8 mouse cellular contexts compared by ENCODE assay signal in the genomic region with DNA sequence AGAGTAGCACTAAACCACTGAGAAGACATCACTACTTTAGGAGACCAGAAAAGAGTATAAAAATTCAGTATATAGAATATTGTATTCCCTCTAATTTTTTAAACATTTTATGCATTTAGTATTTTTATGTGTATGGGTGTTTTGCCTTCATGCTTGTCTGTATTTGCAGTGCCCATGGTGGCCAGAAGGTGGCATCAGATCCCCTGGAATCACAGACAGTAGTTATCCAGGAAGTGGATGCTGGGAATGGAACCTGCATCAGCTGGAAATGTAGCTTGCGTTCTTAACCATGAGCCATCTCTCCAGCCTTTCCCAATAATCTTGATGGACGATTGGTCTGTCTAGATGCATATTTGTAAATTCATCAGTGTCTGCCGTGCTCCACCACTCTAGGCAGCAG. TPM values are rescaled to one million over a fixed set of nuclear protein-coding genes. Genes with fewer than 3 reads are reported as not detected.
DNase-seq lines count a peak whose midpoint lies in the region; ATAC-seq and TF ChIP-seq lines count a peak whose summit lies in the region.

No protein-coding gene starts in this region.

- no peak for ATAC-seq in liver, embryonic 12.5 days
- ATAC-seq in erythroblast, adult 5-6 weeks (replicated peaks; ENCODE audit: low FRiP score, poor library complexity, severe bottlenecking): peak; percentile 76; the same call in 1 of the 2 replicates
- no peak for ATAC-seq in limb, embryonic 11.5 days (ENCODE audit: insufficient number of reproducible peaks, low FRiP score, low TSS enrichment, low read depth)

- TF ChIP-seq POLR2A in cerebellum, adult 2 months (IDR thresholded peaks at IDR 0.05; ENCODE audit: borderline replicate concordance, insufficient read depth, low read length): no peak
- no peak for TF ChIP-seq POLR2A in liver, adult 2 months (IDR thresholded peaks at IDR 0.05; ENCODE audit: extremely low read depth, insufficient read depth, low read length)
- TF ChIP-seq POLR2A in spleen, adult 2 months (IDR thresholded peaks at IDR 0.05; ENCODE audit: low read depth, low read length): no peak

- peaks cover 33% of the 10 kb centered on the region for H3K36me3 ChIP-seq in liver, adult 2 months (ENCODE audit: control insufficient read depth, insufficient read depth, low read length)
- H3K36me3 ChIP-seq in liver, embryonic 12.5 days: peaks cover 86% of the 10 kb centered on the region
- peaks cover 20% of the 10 kb centered on the region for H3K36me3 ChIP-seq in limb, embryonic 11.5 days (ENCODE audit: control insufficient read depth, insufficient read depth, low read length)
- H3K36me3 ChIP-seq in spleen, adult 2 months (ENCODE audit: control insufficient read depth, insufficient read depth, low read length): peaks cover 22% of the 10 kb centered on the region

- TF ChIP-seq CTCF in cerebellum, adult 2 months (IDR thresholded peaks at IDR 0.05; ENCODE audit: borderline replicate concordance, insufficient read depth, low read depth, low read length): peak; percentile 66
- peak; percentile 72; the same call in 1 of the 2 replicates for TF ChIP-seq CTCF in liver, adult 2 months (IDR thresholded peaks at IDR 0.05; ENCODE audit: low read depth, low read length)
- peak; percentile 33; the same call in 1 of the 2 replicates for TF ChIP-seq CTCF in spleen, adult 2 months (IDR thresholded peaks at IDR 0.05; ENCODE audit: extremely low read depth, insufficient read depth, insufficient read length, insufficient replicate concordance)

- H3K79me2 ChIP-seq in liver, adult 2 months (ENCODE audit: control insufficient read depth, insufficient read depth, low read length): no peaks in the 10 kb centered on the region

- H3K4me1 ChIP-seq in cerebellum, adult 2 months (ENCODE audit: control insufficient read depth, insufficient read depth, low read length): no peaks in the 10 kb centered on the region
- no peaks in the 10 kb centered on the region for H3K4me1 ChIP-seq in liver, adult 2 months (ENCODE audit: control insufficient read depth, insufficient read depth, low read length)
- no peaks in the 10 kb centered on the region for H3K4me1 ChIP-seq in liver, embryonic 12.5 days
- no peaks in the 10 kb centered on the region for H3K4me1 ChIP-seq in limb, embryonic 11.5 days (ENCODE audit: control insufficient read depth, insufficient read depth, low read length)
- H3K4me1 ChIP-seq in spleen, adult 2 months (ENCODE audit: control insufficient read depth, insufficient read depth, insufficient read length): no peaks in the 10 kb centered on the region

- DNase-seq in cerebellum, adult 2 months: peak in 1 of 2 experiments; percentile 53
- DNase-seq in cerebellum, adult 9-10 months: no peak
- DNase-seq in liver, adult 2 months (ENCODE audit: extremely low read depth, low read depth, low spot score): peak; percentile 38
- peak; percentile 44 to 59 for DNase-seq in adrenal gland, adult 18-20 months (ENCODE audit: low spot score in 2 of 2)
- DNase-seq in limb, embryonic 11.5 days (ENCODE audit: low spot score): peak; percentile 73
- peak in 1 of 2 experiments; percentile 41 for DNase-seq in spleen, adult 2 months (ENCODE audit: low read depth in 1 of 2, low spot score in 2 of 2)

- no peak overlapping the region for H3K27ac ChIP-seq in cerebellum, adult 2 months (ENCODE audit: insufficient read depth, low read length)
- H3K27ac ChIP-seq in liver, adult 2 months (replicated peaks; ENCODE audit: insufficient read depth, low read depth, low read length): no peak overlapping the region
- no peak overlapping the region for H3K27ac ChIP-seq in liver, embryonic 12.5 days
- no peak overlapping the region for H3K27ac ChIP-seq in limb, embryonic 11.5 days (replicated peaks; ENCODE audit: low read depth, low read length)
- no peak overlapping the region for H3K27ac ChIP-seq in spleen, adult 2 months (ENCODE audit: insufficient read depth, low read length)

- H3K4me2 ChIP-seq in liver, embryonic 12.5 days: no peak overlapping the region
- H3K4me2 ChIP-seq in limb, embryonic 11.5 days (ENCODE audit: low read depth, severe bottlenecking): no peak overlapping the region

- no peaks in the 10 kb centered on the region for H3K27me3 ChIP-seq in cerebellum, adult 2 months (ENCODE audit: control insufficient read depth, insufficient read depth, low read length)
- H3K27me3 ChIP-seq in liver, adult 2 months (ENCODE audit: control insufficient read depth, insufficient read depth, low read length): no peaks in the 10 kb centered on the region
- H3K27me3 ChIP-seq in liver, embryonic 12.5 days (replicated peaks): no peaks in the 10 kb centered on the region
- no peaks in the 10 kb centered on the region for H3K27me3 ChIP-seq in limb, embryonic 11.5 days (ENCODE audit: control insufficient read depth, insufficient read depth, low read length)
- no peaks in the 10 kb centered on the region for H3K27me3 ChIP-seq in spleen, adult 2 months (ENCODE audit: control insufficient read depth, insufficient read depth, low read length)

- no peak overlapping the region for H3K4me3 ChIP-seq in cerebellum, adult 2 months (replicated peaks; ENCODE audit: insufficient read depth, low read depth, low read length)
- no peak overlapping the region for H3K4me3 ChIP-seq in liver, adult 2 months (ENCODE audit: insufficient read depth, low read depth, low read length)
- no peak overlapping the region for H3K4me3 ChIP-seq in liver, embryonic 12.5 days
- no peak overlapping the region for H3K4me3 ChIP-seq in limb, embryonic 11.5 days (ENCODE audit: low read depth, low read length)
- no peak overlapping the region for H3K4me3 ChIP-seq in spleen, adult 2 months (ENCODE audit: extremely low read depth, insufficient read depth, insufficient read length)

- H3K9ac ChIP-seq in liver, adult 2 months (ENCODE audit: low read depth, low read length): no peak overlapping the region
- no peak overlapping the region for H3K9ac ChIP-seq in liver, embryonic 12.5 days
- no peak overlapping the region for H3K9ac ChIP-seq in limb, embryonic 11.5 days (ENCODE audit: low read length)

- no peaks in the 10 kb centered on the region for H3K9me3 ChIP-seq in liver, embryonic 12.5 days (replicated peaks)
- no peaks in the 10 kb centered on the region for H3K9me3 ChIP-seq in limb, embryonic 11.5 days (ENCODE audit: control insufficient read depth, low read length)

- 70% methylated on average over 3 of the region's 3 CpGs for WGBS in cerebellum, adult 2 months
- 76% methylated on average over 3 of the region's 3 CpGs for WGBS in liver, adult 2 months
- 54% methylated on average over 3 of the region's 3 CpGs for WGBS in liver, embryonic 12.5 days (ENCODE audit: insufficient replicate concordance)
- WGBS in limb, embryonic 11.5 days: 76% methylated on average over 3 of the region's 3 CpGs
- 83% methylated on average over 3 of the region's 3 CpGs for WGBS in spleen, adult 2 months

RNA-seq across cellular contexts. Expression of a gene that starts 8.2 kb away (rescaled TPM):
- polyA plus RNA-seq in cerebellum, adult 2 months (2012; rRNA removed): 50.8 and 61.2 TPM in 2 replicates
- total RNA-seq in liver, adult 2 months (2014; rRNA removed): 16.2 and 17.3 TPM in 2 replicates
- polyA plus RNA-seq in liver, adult 2 months (2012; rRNA removed): 7.0 and 12.0 TPM in 2 replicates
- 66.9 and 68.0 TPM in 2 replicates for polyA plus RNA-seq in liver, embryonic 12.5 days (2016; fragmentation: Nextera tagmentation; extraction: Ambion mirVana)
- 10 to 100 TPM; 44.5 to 48.5 TPM for total RNA-seq in adrenal gland, adult 18-20 months (2021)
- 11.9 and 23.0 TPM in 2 replicates for total RNA-seq in erythroblast, adult 5-6 weeks (2015; ENCODE audit: low replicate concordance)
- 21.2 and 28.8 TPM in 2 replicates for total RNA-seq in erythroblast, adult 5-6 weeks (2017; ENCODE audit: low replicate concordance)
- polyA plus RNA-seq in limb, embryonic 11.5 days (2014; fragmentation: Nextera tagmentation; extraction: Ambion mirVana): 129 and 135 TPM in 2 replicates
- 16.2 and 17.0 TPM in 2 replicates for polyA plus RNA-seq in spleen, adult 2 months (2012; rRNA removed)

RNA-seq across cellular contexts. Expression of a gene that starts 8.3 kb away (rescaled TPM):
- 15.4 and 16.2 TPM in 2 replicates for polyA plus RNA-seq in cerebellum, adult 2 months (2012; rRNA removed)
- total RNA-seq in liver, adult 2 months (2014; rRNA removed): 13.0 and 14.1 TPM in 2 replicates
- 8.0 and 10.5 TPM in 2 replicates for polyA plus RNA-seq in liver, adult 2 months (2012; rRNA removed)
- 23.3 and 23.9 TPM in 2 replicates for polyA plus RNA-seq in liver, embryonic 12.5 days (2016; fragmentation: Nextera tagmentation; extraction: Ambion mirVana)
- total RNA-seq in adrenal gland, adult 18-20 months (2021): 10 to 100 TPM; 24.6 to 31.4 TPM
- 2.1 and 6.1 TPM in 2 replicates for total RNA-seq in erythroblast, adult 5-6 weeks (2015; ENCODE audit: low replicate concordance)
- total RNA-seq in erythroblast, adult 5-6 weeks (2017; ENCODE audit: low replicate concordance): 5.0 and 9.8 TPM in 2 replicates
- polyA plus RNA-seq in limb, embryonic 11.5 days (2014; fragmentation: Nextera tagmentation; extraction: Ambion mirVana): 45.1 and 55.1 TPM in 2 replicates
- 8.9 and 12.1 TPM in 2 replicates for polyA plus RNA-seq in spleen, adult 2 months (2012; rRNA removed)
